Mouse (Mus musculus) CH12.LX (cell line): Measurements from ENCODE around the gene Ankar.

ENCODE experiments used
- CTCF ChIP-seq, 2 experiments: IDR thresholded peaks in 1 of 2; conservative IDR thresholded peaks in 1 of 2; 2 replicates each; pipeline ENCODE4 v1.5.1; 2011 to 2012; ENCODE audit warnings: low read depth in 2 of 2, low read length in 2 of 2, improper control_type of control experiment in 1 of 2, inconsistent platforms in 1 of 2, mild to moderate bottlenecking in 1 of 2, moderate library complexity in 1 of 2
- EP300 ChIP-seq: IDR thresholded peaks from 2 replicates; pipeline ENCODE4 v1.6.1; 2011; ENCODE audit warnings: low read length, improper control_type of control experiment
- GABPA ChIP-seq: IDR thresholded peaks from 2 replicates; pipeline ENCODE4 v1.6.1; 2012; ENCODE audit warnings: low read depth, low read length, improper control_type of control experiment, inconsistent platforms; ENCODE audit not compliant: insufficient replicate concordance
- KAT2A ChIP-seq: IDR thresholded peaks from 2 replicates; pipeline ENCODE4 v1.6.1; 2012; ENCODE audit warnings: low read length, improper control_type of control experiment, inconsistent platforms; ENCODE audit not compliant: insufficient replicate concordance
- MAX ChIP-seq: IDR thresholded peaks from 2 replicates; pipeline ENCODE4 v1.6.1; 2011; ENCODE audit warnings: low read length, improper control_type of control experiment
- MEF2A ChIP-seq: IDR thresholded peaks from 2 replicates; pipeline ENCODE4 v1.6.1; 2014; ENCODE audit warnings: low read depth, mild to moderate bottlenecking, inconsistent platforms, low read length, improper control_type of control experiment, borderline replicate concordance
- NRF1 ChIP-seq: IDR thresholded peaks from 2 replicates; pipeline ENCODE4 v1.6.1; 2014; ENCODE audit warnings: low read depth, mild to moderate bottlenecking, inconsistent platforms, low read length, improper control_type of control experiment, moderate library complexity
- POLR2A ChIP-seq: IDR thresholded peaks from 2 replicates; pipeline ENCODE4 v1.6.1; 2011; ENCODE audit warnings: low read depth, mild to moderate bottlenecking, improper control_type of control experiment, low read length
- POLR2AphosphoS2 ChIP-seq: IDR thresholded peaks from 2 replicates; pipeline ENCODE4 v1.6.1; 2011; ENCODE audit warnings: low read depth, low read length, improper control_type of control experiment
- RCOR1 ChIP-seq: conservative IDR thresholded peaks from 2 replicates; pipeline ENCODE4 v1.6.1; 2012; ENCODE audit warnings: low read depth, mild to moderate bottlenecking, inconsistent platforms, low read length, improper control_type of control experiment
- SIN3A ChIP-seq: IDR thresholded peaks from 2 replicates; pipeline ENCODE4 v1.6.1; 2012; ENCODE audit warnings: low read length, improper control_type of control experiment, inconsistent platforms
- USF1 ChIP-seq: IDR thresholded peaks from 2 replicates; pipeline ENCODE4 v1.6.1; 2014; ENCODE audit warnings: low read depth, mild to moderate bottlenecking, inconsistent platforms, low read length, improper control_type of control experiment

- no peak for TF ChIP-seq MAX
- no peak for TF ChIP-seq MEF2A
- TF ChIP-seq EP300 = no peak
- TF ChIP-seq POLR2AphosphoS2 = no peak
- TF ChIP-seq POLR2A = no peak
- no peak for TF ChIP-seq CTCF (conservative IDR thresholded peaks at IDR 0.05 in 1 of 2, IDR thresholded peaks at IDR 0.05 in 1 of 2; ENCODE audit: low read depth in 2 of 2, low read length in 2 of 2)
- TF ChIP-seq USF1 = no peak
- TF ChIP-seq NRF1 = no peak
- TF ChIP-seq KAT2A = no peak
- no peak for TF ChIP-seq RCOR1
- TF ChIP-seq SIN3A = no peak
- no peak for TF ChIP-seq GABPA
These were observed 17.2 kb upstream of the Ankar start for GRCm38 (mm10) chr1:72717540-72717939.
